Mouse (Mus musculus) mesoderm, embryonic 11.5 days (tissue): ENCODE measurements at regions not wholly inside any gene's neighbourhood (a gene's known extent, or its start where the extent isn't known, plus 50 kb on each side); places are given as distances from the start of the nearest gene placed in this dataset.

Experiments
- DNase-seq: peaks from one replicate; pipeline ENCODE4 v3.0.0-alpha.2; 2012; ENCODE audit warnings: low read depth, low spot score

DNA sequence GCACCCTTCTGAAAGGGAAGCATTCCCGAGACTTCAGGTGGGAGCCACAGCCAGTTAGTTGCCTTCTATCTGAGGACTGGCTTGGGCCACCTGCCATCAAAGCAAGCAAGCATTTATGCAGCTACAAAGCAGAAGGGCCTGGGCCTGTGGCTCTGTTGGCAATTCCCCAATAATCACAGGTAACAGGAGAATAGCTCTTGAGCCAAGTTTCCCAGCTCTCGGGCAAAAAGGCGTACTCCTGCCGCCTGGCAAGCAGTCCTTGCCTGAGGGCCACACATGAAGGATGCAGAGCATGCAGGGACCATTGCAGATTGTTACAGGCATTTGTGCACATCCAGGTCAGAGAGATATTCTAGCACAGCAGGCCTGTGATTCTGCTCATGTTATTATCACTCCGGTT is 53.2 kb upstream of the Unc5a start:
- no peak for DNase-seq
